Mouse (Mus musculus) Muller cell, postnatal 12 days (primary cell): ENCODE data around the gene Litaf.
"Not testable (repeated sequence)": the region's sequence is repeated elsewhere in the genome, so short reads cannot be mapped to it uniquely, and the experiment has no call there.

ENCODE experiments used
- DNase-seq: peaks from one replicate; pipeline ENCODE4 v3.0.0-alpha.2; 2015; ENCODE audit errors: inconsistent ontology term

Litaf gene

GRCm38 (mm10) chr16:10992090-10993031 lies 73.6 kb downstream of the Litaf start:
- DNase-seq: peak; percentile 75

- DNase-seq: no peak
These were observed 74.2 kb downstream of the Litaf start for GRCm38 (mm10) chr16:10991737-10992089.

- no peak for DNase-seq
These were observed 75.2 kb downstream of the Litaf start for GRCm38 (mm10) chr16:10990763-10991162.

- DNase-seq: no peak
These were observed 76.1 kb downstream of the Litaf start for GRCm38 (mm10) chr16:10989896-10990295.

- no peak for DNase-seq
These were observed 76.6 kb downstream of the Litaf start for GRCm38 (mm10) chr16:10989361-10989760.

GRCm38 (mm10) chr16:10988261-10988660 lies 77.7 kb downstream of the Litaf start:
- no peak for DNase-seq

- DNase-seq: no peak
These were observed 81.4 kb downstream of the Litaf start for GRCm38 (mm10) chr16:10984534-10984933.

GRCm38 (mm10) chr16:10981493-10982070 lies 84.4 kb downstream of the Litaf start:
- peak; percentile 74 for DNase-seq

GRCm38 (mm10) chr16:10979064-10979803 lies 86.7 kb downstream of the Litaf start:
- peak; percentile 65 for DNase-seq

- DNase-seq: no peak
These were observed 88.1 kb downstream of the Litaf start for GRCm38 (mm10) chr16:10977877-10978276.

- DNase-seq: peak; percentile 95
These were observed 89.7 kb downstream of the Litaf start for GRCm38 (mm10) chr16:10976202-10976631.

- DNase-seq: no peak
These were observed 91.0 kb downstream of the Litaf start for GRCm38 (mm10) chr16:10974939-10975338.

GRCm38 (mm10) chr16:10974037-10974446 lies 91.9 kb downstream of the Litaf start:
- DNase-seq: peak; percentile 93

GRCm38 (mm10) chr16:10972259-10972658 lies 93.7 kb downstream of the Litaf start:
- no peak for DNase-seq

- not testable (repeated sequence) for DNase-seq
These were observed 96.0 kb downstream of the Litaf start for GRCm38 (mm10) chr16:10969944-10970343.

GRCm38 (mm10) chr16:10969342-10969741 lies 96.6 kb downstream of the Litaf start:
- no peak for DNase-seq

- DNase-seq: no peak
These were observed 97.7 kb downstream of the Litaf start for GRCm38 (mm10) chr16:10968299-10968698.

GRCm38 (mm10) chr16:10967756-10968155 lies 98.2 kb downstream of the Litaf start:
- no peak for DNase-seq

GRCm38 (mm10) chr16:10967013-10967412 lies 98.9 kb downstream of the Litaf start:
- no peak for DNase-seq

- DNase-seq: no peak
These were observed 100.9 kb downstream of the Litaf start for GRCm38 (mm10) chr16:10965034-10965433.

GRCm38 (mm10) chr16:10960916-10961315 lies 105.0 kb downstream of the Litaf start:
- DNase-seq: no peak

GRCm38 (mm10) chr16:10958763-10959440 lies 107.1 kb downstream of the Litaf start:
- DNase-seq: peak; percentile 85
